In the genomic region with DNA sequence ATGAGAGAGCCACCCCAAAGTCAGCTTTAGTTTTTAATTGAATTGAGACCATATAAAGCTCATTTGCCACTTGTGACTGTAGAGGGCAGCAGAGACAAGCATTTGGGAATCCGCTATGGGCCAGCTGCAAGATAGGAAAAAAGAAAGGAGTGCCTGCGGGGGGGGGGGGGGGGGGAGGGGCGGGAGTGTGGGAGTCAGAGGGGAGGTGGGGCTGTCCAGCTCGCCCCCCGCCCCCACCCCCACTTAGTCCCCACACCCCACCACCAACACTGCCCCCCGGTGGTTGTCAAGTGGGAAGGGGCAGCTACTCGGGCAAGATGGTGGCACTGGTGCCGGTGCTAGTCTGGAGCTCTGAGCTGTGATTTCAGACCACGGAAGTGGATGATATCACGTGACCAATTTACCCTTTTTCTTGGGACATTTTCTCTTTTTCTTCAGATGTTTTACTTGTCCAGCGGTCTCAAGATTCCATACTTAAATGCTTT, we compare ENCODE assay signal across 8 mouse cellular contexts. TPM values are rescaled to one million over a fixed set of nuclear protein-coding genes. Genes with fewer than 3 reads are reported as not detected.
A peak's percentile ranks its signal among the peaks of the same experiment; 100 is the strongest.
DNase-seq lines count a peak whose midpoint lies in the region; ATAC-seq and TF ChIP-seq lines count a peak whose summit lies in the region.

No protein-coding gene starts in this region.

- peak; percentile 94 for DNase-seq in heart, adult 11 months
- DNase-seq in heart, postnatal 25 days (ENCODE audit: low spot score), result no peak
- peak; percentile 21 to 41 for DNase-seq in cerebellum, postnatal 36 days
- peak; percentile 64 for DNase-seq in limb, embryonic 11.5 days (ENCODE audit: low spot score)
- DNase-seq in frontal cortex, postnatal 14 days (ENCODE audit: low spot score in 2 of 2), result no peak

- no peak overlapping the region for H3K27ac ChIP-seq in heart, embryonic 16.5 days (ENCODE audit: low read length)
- H3K27ac ChIP-seq in limb, embryonic 11.5 days (replicated peaks; ENCODE audit: low read depth, low read length), result no peak overlapping the region

- no peak for ATAC-seq in heart, embryonic 16.5 days (replicated peaks; ENCODE audit: extremely low read depth, insufficient read depth, low FRiP score)
- ATAC-seq in limb, embryonic 11.5 days (ENCODE audit: insufficient number of reproducible peaks, low FRiP score, low TSS enrichment, low read depth), result no peak
- ATAC-seq in monocyte, adult 5-6 weeks (replicated peaks; ENCODE audit: insufficient number of reproducible peaks, low FRiP score, low TSS enrichment, poor library complexity, severe bottlenecking), result peak; percentile 70; the same call in 1 of the 2 replicates

- no peak overlapping the region for H3K9ac ChIP-seq in heart, embryonic 16.5 days (ENCODE audit: low read length)
- no peak overlapping the region for H3K9ac ChIP-seq in limb, embryonic 11.5 days (ENCODE audit: low read length)

- 42% methylated on average over 9 of the region's 11 CpGs for WGBS in heart, embryonic 16.5 days
- WGBS in limb, embryonic 11.5 days, result 44% methylated on average over 8 of the region's 11 CpGs

- intact Hi-C loops in heart, postnatal 25 days (cut with DNase I), result no loop called here

- H3K4me2 ChIP-seq in heart, embryonic 16.5 days (ENCODE audit: low read depth, low read length), result peak overlapping the region; percentile 34; the same call in 1 of the 2 replicates
- H3K4me2 ChIP-seq in limb, embryonic 11.5 days (ENCODE audit: low read depth, severe bottlenecking), result no peak overlapping the region

- H3K4me3 ChIP-seq in E14TG2a.4 (replicated peaks; ENCODE audit: low read length), result no peak overlapping the region
- H3K4me3 ChIP-seq in heart, embryonic 16.5 days (ENCODE audit: low read length), result peak overlapping the region; percentile 31
- no peak overlapping the region for H3K4me3 ChIP-seq in limb, embryonic 11.5 days (ENCODE audit: low read depth, low read length)

- TF ChIP-seq CTCF in E14TG2a.4 (conservative IDR thresholded peaks at IDR 0.05; ENCODE audit: low read length), result peak; percentile 45

- no peaks in the 10 kb centered on the region for H3K9me3 ChIP-seq in E14TG2a.4 (ENCODE audit: low read length)
- H3K9me3 ChIP-seq in heart, embryonic 16.5 days (replicated peaks; ENCODE audit: control insufficient read depth, low read length), result no peaks in the 10 kb centered on the region
- H3K9me3 ChIP-seq in limb, embryonic 11.5 days (ENCODE audit: control insufficient read depth, low read length), result no peaks in the 10 kb centered on the region

- peaks cover 57% of the 10 kb centered on the region for H3K4me1 ChIP-seq in E14TG2a.4 (replicated peaks; ENCODE audit: low read depth, low read length)
- H3K4me1 ChIP-seq in heart, embryonic 16.5 days (ENCODE audit: control insufficient read depth, insufficient read depth, low read length), result no peaks in the 10 kb centered on the region
- H3K4me1 ChIP-seq in limb, embryonic 11.5 days (ENCODE audit: control insufficient read depth, insufficient read depth, low read length), result no peaks in the 10 kb centered on the region

- peaks cover 27% of the 10 kb centered on the region for H3K36me3 ChIP-seq in E14TG2a.4 (ENCODE audit: insufficient read depth, low read length)
- H3K36me3 ChIP-seq in heart, embryonic 16.5 days (ENCODE audit: control insufficient read depth, insufficient read depth), result peaks cover 16% of the 10 kb centered on the region
- H3K36me3 ChIP-seq in limb, embryonic 11.5 days (ENCODE audit: control insufficient read depth, insufficient read depth, low read length), result peaks cover 5% of the 10 kb centered on the region; the same call in 1 of the 2 replicates

- no peaks in the 10 kb centered on the region for H3K27me3 ChIP-seq in E14TG2a.4 (ENCODE audit: insufficient read depth, low read length)
- no peaks in the 10 kb centered on the region for H3K27me3 ChIP-seq in heart, embryonic 16.5 days (ENCODE audit: control insufficient read depth, insufficient read depth, low read length)
- H3K27me3 ChIP-seq in limb, embryonic 11.5 days (ENCODE audit: control insufficient read depth, insufficient read depth, low read length), result no peaks in the 10 kb centered on the region

RNA-seq across cellular contexts. Expression of gene Pif1, which starts 11.8 kb away (rescaled TPM):
- not detected for total RNA-seq in heart, postnatal 25 days (2021)
- polyA plus RNA-seq in heart, embryonic 16.5 days (2015; fragmentation: Nextera tagmentation; extraction: Ambion mirVana), result 11.9 and 13.9 TPM in 2 replicates
- 13.3 and 15.0 TPM in 2 replicates for polyA plus RNA-seq in limb, embryonic 11.5 days (2014; fragmentation: Nextera tagmentation; extraction: Ambion mirVana)
- 0.21 TPM in 1 of 3 replicates, not detected in the others for total RNA-seq in monocyte, adult 5-6 weeks (2017)

RNA-seq across cellular contexts. Expression of gene Plekho2, which starts 19.0 kb away (rescaled TPM):
- total RNA-seq in heart, postnatal 25 days (2021), result 10 to 100 TPM; 12.9 to 13.2 TPM
- polyA plus RNA-seq in heart, embryonic 16.5 days (2015; fragmentation: Nextera tagmentation; extraction: Ambion mirVana), result 11.0 and 12.0 TPM in 2 replicates
- 12.2 and 12.5 TPM in 2 replicates for polyA plus RNA-seq in limb, embryonic 11.5 days (2014; fragmentation: Nextera tagmentation; extraction: Ambion mirVana)
- 103 to 136 TPM (median 112 TPM) in 3 replicates for total RNA-seq in monocyte, adult 5-6 weeks (2017)

RNA-seq across cellular contexts. Expression of gene Rbpms2, which starts 30.6 kb away (rescaled TPM):
- total RNA-seq in heart, postnatal 25 days (2021), result 10 to 100 TPM; 37.1 to 39.3 TPM
- polyA plus RNA-seq in heart, embryonic 16.5 days (2015; fragmentation: Nextera tagmentation; extraction: Ambion mirVana), result 105 and 108 TPM in 2 replicates
- polyA plus RNA-seq in limb, embryonic 11.5 days (2014; fragmentation: Nextera tagmentation; extraction: Ambion mirVana), result 29.7 and 31.5 TPM in 2 replicates
- 0.48 to 4.1 TPM (median 0.53 TPM) in 3 replicates for total RNA-seq in monocyte, adult 5-6 weeks (2017)

Comparison
In these comparisons a context has a peak if more than half of its experiments do, and no peak if none do; other contexts are left out.
1. DNase-seq: peak in heart, adult 11 months (single experiment), cerebellum, postnatal 36 days (2 of 2) and limb, embryonic 11.5 days (single experiment); none in heart, postnatal 25 days (single experiment) and frontal cortex, postnatal 14 days (0 of 2).